Mouse (Mus musculus) MN1 (cell line): ENCODE results near the gene Sco1.
"Not testable (repeated sequence)": the region's sequence is repeated elsewhere in the genome, so short reads cannot be mapped to it uniquely, and the experiment has no call there.

Source experiments
- DNase-seq: peaks from one replicate; pipeline ENCODE4 v3.0.0-alpha.2; 2016; ENCODE audit warnings: low spot score

Gene Sco1

GRCm38 (mm10) chr11:67052321-67052952 lies at the start of gene Sco1, which contains the start of gene Adprm:
Gene Sco1, plus strand, starts transcription at chr11:67052670.
Gene Adprm, minus strand, starts transcription at chr11:67052594.
- DNase-seq, result peak; percentile 89

- DNase-seq, result no peak
Measured at GRCm38 (mm10) chr11:67002911-67003310, 49.6 kb upstream of the Sco1 start.

- DNase-seq, result peak; percentile 90
Measured at GRCm38 (mm10) chr11:67007961-67008360, 44.5 kb upstream of the Sco1 start.

GRCm38 (mm10) chr11:67008528-67008927 lies 43.9 kb upstream of the Sco1 start:
- DNase-seq, result no peak

GRCm38 (mm10) chr11:67010430-67010829 lies 42.0 kb upstream of the Sco1 start:
- DNase-seq, result peak; percentile 56

- no peak for DNase-seq
Measured at GRCm38 (mm10) chr11:67011635-67012034, 40.8 kb upstream of the Sco1 start.

GRCm38 (mm10) chr11:67017801-67018591 lies 34.5 kb upstream of the Sco1 start:
- peak; percentile 93 for DNase-seq

GRCm38 (mm10) chr11:67019711-67020475 lies 32.6 kb upstream of the Sco1 start:
- no peak for DNase-seq

- peak; percentile 66 for DNase-seq
Measured at GRCm38 (mm10) chr11:67020948-67021347, 31.5 kb upstream of the Sco1 start.

- no peak for DNase-seq
Measured at GRCm38 (mm10) chr11:67022354-67023115, 29.9 kb upstream of the Sco1 start.

- DNase-seq, result not testable (repeated sequence)
Measured at GRCm38 (mm10) chr11:67023191-67023590, 29.3 kb upstream of the Sco1 start.

- no peak for DNase-seq
Measured at GRCm38 (mm10) chr11:67023802-67024340, 28.6 kb upstream of the Sco1 start.

GRCm38 (mm10) chr11:67024867-67025477 lies 27.5 kb upstream of the Sco1 start, which contains the start of gene Tmem220:
Gene Tmem220, plus strand, starts transcription at chr11:67025154.
- peak; percentile 95 for DNase-seq

GRCm38 (mm10) chr11:67030904-67031602 lies 21.4 kb upstream of the Sco1 start:
- no peak for DNase-seq

- peak; percentile 46 for DNase-seq
Measured at GRCm38 (mm10) chr11:67031603-67031915, 20.9 kb upstream of the Sco1 start.

GRCm38 (mm10) chr11:67034775-67035485 lies 17.5 kb upstream of the Sco1 start:
- no peak for DNase-seq

GRCm38 (mm10) chr11:67036229-67036628 lies 16.2 kb upstream of the Sco1 start:
- no peak for DNase-seq

- no peak for DNase-seq
Measured at GRCm38 (mm10) chr11:67036892-67037291, 15.6 kb upstream of the Sco1 start.

GRCm38 (mm10) chr11:67039799-67040198 lies 12.7 kb upstream of the Sco1 start:
- DNase-seq, result no peak

- DNase-seq, result no peak
Measured at GRCm38 (mm10) chr11:67040483-67040882, 12.0 kb upstream of the Sco1 start.
